Mouse (Mus musculus): Measurements from ENCODE around the gene Gm16867. TPM values are rescaled to one million over a fixed set of nuclear protein-coding genes. Genes with fewer than 3 reads are reported as not detected.
"Not testable (repeated sequence)": the region's sequence is repeated elsewhere in the genome, so short reads cannot be mapped to it uniquely, and the experiment has no call there.

The Gm16867 gene
- polyA plus RNA-seq, 1 experiment from 2014 or later, result not detected

DNA sequence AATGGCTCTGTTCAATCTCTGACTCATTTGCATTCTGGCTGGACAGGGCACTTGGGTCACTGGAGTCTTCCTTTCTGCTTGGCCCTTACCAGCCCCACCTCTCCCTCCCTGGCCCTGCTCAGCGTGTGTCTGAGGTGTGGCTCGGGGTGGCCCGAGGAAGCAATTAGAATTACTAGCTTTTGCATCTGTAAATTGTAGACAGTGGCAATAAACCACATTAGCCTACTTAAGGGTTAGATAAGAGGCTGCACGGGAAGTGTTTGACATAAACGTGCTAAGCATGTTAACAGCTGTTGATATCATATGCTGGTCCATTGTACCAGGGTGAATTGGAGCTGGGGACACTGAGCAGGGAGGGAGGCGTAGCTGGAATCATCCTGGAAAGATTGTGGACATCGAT, 62.2 kb downstream of the Gm16867 start:
- H3K9ac ChIP-seq; ATAC-seq (ENCODE audit: low FRiP score); H3K4me2 ChIP-seq (replicated peaks); DNase-seq (ENCODE audit: low spot score); H3K4me1 ChIP-seq (replicated peaks; ENCODE audit: control insufficient read depth, insufficient read depth, low read length); H3K27ac ChIP-seq; H3K27me3 ChIP-seq (ENCODE audit: control insufficient read depth, insufficient read depth, low read length); H3K4me3 ChIP-seq (replicated peaks; ENCODE audit: low read length); H3K36me3 ChIP-seq (replicated peaks; ENCODE audit: control insufficient read depth, insufficient read depth); H3K9me3 ChIP-seq (ENCODE audit: control insufficient read depth, low read length): not testable (repeated sequence)
- WGBS, result no CpG with 5 or more reads among the region's 7 CpGs

DNA sequence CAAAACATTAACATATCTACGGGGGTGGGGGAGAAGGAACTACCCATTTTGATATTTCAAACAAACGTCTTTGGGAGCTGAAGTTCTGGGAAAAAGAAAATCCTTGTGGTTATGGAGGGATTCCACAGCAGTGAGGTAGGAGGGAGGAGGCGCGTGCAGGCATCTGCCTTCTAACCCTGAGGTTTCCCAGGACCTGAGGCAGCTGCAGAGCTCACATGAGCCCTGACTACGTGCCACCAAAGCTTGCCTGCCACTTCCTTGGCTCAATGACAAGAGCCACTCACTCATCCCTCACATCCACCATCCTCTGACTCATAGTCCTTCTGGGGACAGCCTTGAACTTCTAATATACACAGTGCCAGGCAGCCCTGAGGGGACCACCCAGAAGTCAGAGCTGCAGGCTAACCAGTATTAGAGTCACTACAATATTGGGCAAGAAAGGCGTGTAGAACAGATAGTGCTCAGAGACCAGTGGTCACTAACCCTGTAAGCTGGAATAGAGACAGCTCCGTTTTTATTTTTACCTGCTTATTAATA, 64.4 kb downstream of the Gm16867 start:
- ATAC-seq (ENCODE audit: low FRiP score); H3K9ac ChIP-seq; H3K9me3 ChIP-seq (ENCODE audit: control insufficient read depth, low read length); H3K27ac ChIP-seq; DNase-seq (ENCODE audit: low spot score); H3K36me3 ChIP-seq (replicated peaks; ENCODE audit: control insufficient read depth, insufficient read depth); H3K4me2 ChIP-seq (replicated peaks); H3K27me3 ChIP-seq (ENCODE audit: control insufficient read depth, insufficient read depth, low read length); H3K4me3 ChIP-seq (replicated peaks; ENCODE audit: low read length); H3K4me1 ChIP-seq (replicated peaks; ENCODE audit: control insufficient read depth, insufficient read depth, low read length): not testable (repeated sequence)
- WGBS, result no CpG with 5 or more reads among the region's 7 CpGs

DNA sequence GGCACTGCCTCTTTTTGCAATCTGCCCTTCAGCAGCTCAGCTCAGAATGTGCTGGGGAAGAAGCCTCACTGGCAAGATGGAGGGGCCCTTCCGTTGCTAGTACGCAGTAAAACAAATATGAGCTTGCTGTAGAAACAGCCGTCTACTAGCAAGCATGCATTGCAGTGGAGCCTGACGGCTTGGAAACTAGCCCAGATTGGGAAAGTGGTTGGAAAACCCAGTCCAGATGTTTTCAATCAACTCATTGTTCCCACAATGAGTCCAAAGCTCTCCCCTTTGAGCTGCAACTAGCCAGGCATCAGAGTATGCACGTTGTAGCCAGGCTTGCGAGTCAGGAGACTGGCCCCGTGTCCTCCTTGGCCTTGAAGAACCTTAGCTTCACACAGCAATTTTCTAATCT, 82.2 kb downstream of the Gm16867 start:
- WGBS, result no CpG with 5 or more reads among the region's 7 CpGs
- H3K36me3 ChIP-seq (replicated peaks; ENCODE audit: control insufficient read depth, insufficient read depth); H3K4me1 ChIP-seq (replicated peaks; ENCODE audit: control insufficient read depth, insufficient read depth, low read length); H3K27me3 ChIP-seq (ENCODE audit: control insufficient read depth, insufficient read depth, low read length); H3K27ac ChIP-seq; DNase-seq (ENCODE audit: low spot score); ATAC-seq (ENCODE audit: low FRiP score); H3K4me3 ChIP-seq (replicated peaks; ENCODE audit: low read length); H3K9ac ChIP-seq; H3K4me2 ChIP-seq (replicated peaks); H3K9me3 ChIP-seq (ENCODE audit: control insufficient read depth, low read length): not testable (repeated sequence)

GRCm38 (mm10) chr14:69417545-69417944, 85.6 kb downstream of the Gm16867 start:
- not testable (repeated sequence) for ATAC-seq (ENCODE audit: low FRiP score); H3K9ac ChIP-seq; H3K4me2 ChIP-seq (replicated peaks); DNase-seq (ENCODE audit: low spot score); H3K27me3 ChIP-seq (ENCODE audit: control insufficient read depth, insufficient read depth, low read length); H3K4me1 ChIP-seq (replicated peaks; ENCODE audit: control insufficient read depth, insufficient read depth, low read length); H3K36me3 ChIP-seq (replicated peaks; ENCODE audit: control insufficient read depth, insufficient read depth); H3K9me3 ChIP-seq (ENCODE audit: control insufficient read depth, low read length); H3K27ac ChIP-seq; H3K4me3 ChIP-seq (replicated peaks; ENCODE audit: low read length)
- no CpG with 5 or more reads among the region's 7 CpGs for WGBS

Other genes starting within 250 kb of the Gm16867 start
- not detected in 2 replicates for gene Synb, start 209.1 kb downstream of the Gm16867 start, polyA plus RNA-seq (2014; fragmentation: Nextera tagmentation; extraction: Ambion mirVana)
- not detected in 2 replicates for gene Gm27179, start 9.2 kb upstream of the Gm16867 start, polyA plus RNA-seq (2014; fragmentation: Nextera tagmentation; extraction: Ambion mirVana)
- 17.5 and 19.5 TPM in 2 replicates for gene Entpd4b, start 52.1 kb upstream of the Gm16867 start, polyA plus RNA-seq (2014; fragmentation: Nextera tagmentation; extraction: Ambion mirVana)

Measured in hindbrain, embryonic 14.5 days (tissue).